Mouse (Mus musculus) lung, embryonic 14.5 days (tissue): Measurements from ENCODE around the gene Gria2. TPM values are rescaled to one million over a fixed set of nuclear protein-coding genes. Genes with fewer than 3 reads are reported as not detected.

Experiments
- ATAC-seq: fragments of 200-750 bp; cut with Nextera tagmentation; 2 replicates; pipeline ENCODE4 v1.8.0; 2017; ENCODE audit warnings: mild to moderate bottlenecking, moderate TSS enrichment, moderate library complexity; ENCODE audit not compliant: insufficient read depth
- DNase-seq: peaks from one replicate; pipeline ENCODE4 v3.0.0-alpha.2; 2015
- H3K27ac ChIP-seq: fragments of 300-500 bp; sonication (generic); 2 replicates; pipeline ENCODE4 v1.5.1; 2014; ENCODE audit warnings: low read depth, mild to moderate bottlenecking, moderate library complexity
- H3K27me3 ChIP-seq: fragments of 300-500 bp; sonication (generic); 2 replicates; pipeline ENCODE4 v1.6.1; 2014; ENCODE audit warnings: low read length, control low read depth; ENCODE audit not compliant: insufficient read depth
- H3K36me3 ChIP-seq: fragments of 300-500 bp; sonication (generic); 2 replicates; pipeline ENCODE4 v1.6.1; 2014; ENCODE audit warnings: control low read depth; ENCODE audit not compliant: insufficient read depth
- H3K4me1 ChIP-seq: fragments of 300-500 bp; sonication (generic); 2 replicates; pipeline ENCODE4 v1.6.1; 2014; ENCODE audit warnings: antibody characterized with exemption, control low read depth; ENCODE audit not compliant: insufficient read depth
- H3K4me2 ChIP-seq: fragments of 300-500 bp; sonication (generic); 2 replicates; pipeline ENCODE4 v1.6.1; 2014; ENCODE audit warnings: mild to moderate bottlenecking
- H3K4me3 ChIP-seq: fragments of 300-500 bp; sonication (generic); 2 replicates; pipeline ENCODE4 v1.5.1; 2014; ENCODE audit warnings: low read depth, low read length
- H3K9ac ChIP-seq: fragments of 300-500 bp; sonication (generic); 2 replicates; pipeline ENCODE4 v1.6.1; 2014
- H3K9me3 ChIP-seq: fragments of 300-500 bp; sonication (generic); 2 replicates; pipeline ENCODE4 v1.6.1; 2016; ENCODE audit warnings: low read depth, low read length, control low read depth
- CTCF ChIP-seq: IDR thresholded peaks from 2 replicates; pipeline ENCODE4 v1.5.1; 2016; ENCODE audit warnings: antibody characterized with exemption, low read depth
- WGBS: fragments of 180-500 bp; shearing (Covaris S2); extraction: QIAGEN DNeasy Blood & Tissue Kit; methylation state at CpG from one replicate; pipeline ENCODE4 v1.1.7; 2014; 5-methylcytosine and 5-hydroxymethylcytosine counted together
- polyA plus RNA-seq: library from polyadenylated mRNA; unstranded; fragments of >200 nt; fragmentation: Nextera tagmentation; extraction: Ambion mirVana; gene quantifications from 2 replicates; pipeline ENCODE4 v1.2.1, GENCODE M21; 2014

Gria2 gene
- polyA plus RNA-seq, 1 experiment from 2014 or later = 0.17 TPM

DNA sequence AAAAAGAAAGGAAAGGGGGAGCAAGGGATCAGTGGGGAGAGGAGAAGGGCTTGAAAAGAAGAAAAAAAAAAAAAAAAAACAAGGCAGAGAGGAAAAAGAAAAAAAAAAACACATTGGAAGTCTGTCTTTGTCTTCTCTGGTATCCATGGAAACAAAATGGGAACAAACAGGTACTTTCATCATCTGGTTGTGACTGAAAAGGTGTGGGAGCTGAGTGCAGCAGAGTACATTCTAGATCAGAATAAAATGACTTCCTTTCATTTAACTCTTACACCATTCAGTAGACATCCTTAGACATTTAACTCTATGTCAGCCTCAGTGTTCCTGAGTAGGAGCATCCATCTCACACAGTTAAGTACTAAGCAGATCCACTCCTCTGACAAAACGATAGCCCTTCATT, 4.7 kb downstream of the Gria2 start:
- peaks cover 27% of the 10 kb centered on the region for H3K27me3 ChIP-seq
- no peaks in the 10 kb centered on the region for H3K36me3 ChIP-seq
- DNase-seq (no peak), ATAC-seq (no peak)
- WGBS = 65% methylated on average over 1 of the region's 1 CpGs
- no peak overlapping the region for H3K4me2 ChIP-seq
- H3K4me1 ChIP-seq = no peaks in the 10 kb centered on the region; the same call in 1 of the 2 replicates
- H3K4me3 ChIP-seq = no peak overlapping the region
- H3K9ac ChIP-seq = no peak overlapping the region
- no peak overlapping the region for H3K27ac ChIP-seq
- H3K9me3 ChIP-seq = no peaks in the 10 kb centered on the region
- TF ChIP-seq CTCF = no peak

DNA sequence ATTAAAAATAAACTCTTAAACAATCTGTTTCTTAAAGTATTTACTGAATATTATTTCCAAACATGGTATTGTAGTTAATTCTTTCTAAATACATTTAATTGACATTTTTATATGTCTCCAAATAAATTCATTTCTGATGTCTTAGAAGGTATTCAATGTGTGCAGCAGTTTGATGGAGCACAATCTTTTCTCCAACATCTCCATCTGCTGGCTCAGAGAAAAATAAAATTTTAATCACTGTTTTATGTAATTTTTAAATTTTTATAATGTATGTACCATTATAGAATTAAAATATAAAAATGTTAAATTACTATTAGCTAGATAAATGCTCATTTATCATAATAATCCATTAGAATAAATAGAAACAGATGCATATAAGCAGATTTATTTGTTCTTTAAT, 5.9 kb downstream of the Gria2 start:
- peaks cover 18% of the 10 kb centered on the region for H3K27me3 ChIP-seq
- H3K9me3 ChIP-seq = no peaks in the 10 kb centered on the region
- no peak overlapping the region for H3K4me2 ChIP-seq
- no peaks in the 10 kb centered on the region for H3K36me3 ChIP-seq
- H3K27ac ChIP-seq = no peak overlapping the region
- no peak overlapping the region for H3K9ac ChIP-seq
- TF ChIP-seq CTCF = no peak
- H3K4me3 ChIP-seq = no peak overlapping the region
- ATAC-seq = no peak
- DNase-seq = no peak
- H3K4me1 ChIP-seq = no peaks in the 10 kb centered on the region; the same call in 1 of the 2 replicates

DNA sequence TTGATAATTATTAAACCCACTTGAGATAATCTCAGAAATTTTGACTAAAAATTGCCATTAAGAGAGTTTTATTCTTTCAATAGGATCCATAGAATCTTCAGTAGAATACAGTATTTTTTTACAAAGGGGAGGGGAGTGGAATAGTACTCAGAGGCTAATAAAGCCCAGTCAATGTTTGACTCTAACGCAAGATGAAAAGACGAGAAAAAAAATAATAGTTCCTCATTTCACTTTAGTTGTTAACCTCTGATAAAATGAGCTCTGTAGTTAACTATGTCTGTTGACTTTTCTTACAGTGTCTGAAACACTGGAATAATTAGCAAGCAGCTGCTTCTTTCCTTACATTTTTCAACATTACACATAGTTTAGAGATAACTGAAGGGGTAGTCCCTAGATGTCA, 7.4 kb downstream of the Gria2 start:
- no peaks in the 10 kb centered on the region for H3K36me3 ChIP-seq
- no peak for ATAC-seq
- peaks cover 3% of the 10 kb centered on the region; the same call in 1 of the 2 replicates for H3K27me3 ChIP-seq
- WGBS = 77% methylated on average over 2 of the region's 2 CpGs
- no peak overlapping the region for H3K27ac ChIP-seq
- no peak overlapping the region for H3K4me2 ChIP-seq
- DNase-seq = no peak
- H3K9me3 ChIP-seq = no peaks in the 10 kb centered on the region
- no peak overlapping the region for H3K4me3 ChIP-seq
- H3K4me1 ChIP-seq = no peaks in the 10 kb centered on the region
- TF ChIP-seq CTCF = no peak
- no peak overlapping the region for H3K9ac ChIP-seq

DNA sequence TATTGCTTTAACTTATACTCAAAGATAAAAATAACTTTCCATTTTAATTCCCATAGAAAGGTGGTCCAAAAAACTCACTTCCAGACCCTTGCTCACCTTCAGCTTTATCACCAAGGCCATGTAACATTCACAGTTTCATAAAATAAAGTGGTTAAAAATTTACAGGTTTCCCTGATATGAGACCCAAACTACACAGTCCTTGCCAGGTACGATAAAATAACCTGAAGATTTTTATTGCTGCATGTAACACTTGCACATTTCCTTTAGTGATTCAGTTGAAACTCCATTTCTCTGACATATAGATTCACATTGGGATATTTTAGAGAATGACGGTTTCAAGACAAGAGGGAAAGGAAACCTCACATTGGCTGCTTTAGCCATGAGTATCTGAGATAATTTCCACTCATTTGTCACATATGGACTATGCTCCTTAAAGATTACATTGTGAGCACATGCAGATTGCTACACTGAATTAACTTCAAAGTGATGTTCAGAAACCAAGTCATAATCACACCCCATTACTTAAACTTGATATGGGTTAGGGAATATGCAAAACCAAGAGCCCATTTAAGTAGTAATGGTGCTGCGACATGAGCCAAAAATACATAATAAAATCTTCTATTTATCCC, 15.4 kb downstream of the Gria2 start:
- Histone ChIP-seq H3K36me3 (no peaks in the 10 kb centered on the region), H3K4me3 (no peak overlapping the region), H3K9ac (no peak overlapping the region), H3K27me3 (no peaks in the 10 kb centered on the region), H3K4me1 (no peaks in the 10 kb centered on the region), H3K9me3 (no peaks in the 10 kb centered on the region), H3K27ac (no peak overlapping the region), H3K4me2 (no peak overlapping the region)
- DNase-seq (no peak), ATAC-seq (no peak)
- TF ChIP-seq CTCF = no peak
- WGBS = 65% methylated on average over 3 of the region's 3 CpGs

DNA sequence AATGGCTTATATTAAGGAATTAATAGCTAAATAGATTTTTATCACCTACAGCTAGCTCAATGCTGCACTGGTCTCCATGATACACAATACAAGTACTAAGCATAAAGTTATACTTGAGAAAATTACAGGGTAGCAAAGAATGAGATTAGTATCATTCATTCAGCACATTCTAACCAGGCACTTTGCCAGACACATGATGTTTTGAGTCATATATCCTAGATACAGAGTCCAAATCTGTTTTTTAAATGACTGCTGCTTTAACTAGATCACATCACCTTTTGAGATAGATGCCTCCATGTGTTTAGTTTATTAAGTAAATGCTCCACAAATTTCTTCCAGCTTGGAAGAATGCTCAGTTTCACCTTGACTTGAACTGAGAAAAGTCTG, 21.5 kb downstream of the Gria2 start:
- H3K9me3 ChIP-seq = no peaks in the 10 kb centered on the region
- H3K27ac ChIP-seq = no peak overlapping the region
- ATAC-seq = no peak
- no peaks in the 10 kb centered on the region for H3K4me1 ChIP-seq
- no peak for DNase-seq
- no peak overlapping the region for H3K4me2 ChIP-seq
- TF ChIP-seq CTCF = no peak
- no peak overlapping the region for H3K9ac ChIP-seq
- no peaks in the 10 kb centered on the region for H3K36me3 ChIP-seq
- no peak overlapping the region for H3K4me3 ChIP-seq
- H3K27me3 ChIP-seq = no peaks in the 10 kb centered on the region

DNA sequence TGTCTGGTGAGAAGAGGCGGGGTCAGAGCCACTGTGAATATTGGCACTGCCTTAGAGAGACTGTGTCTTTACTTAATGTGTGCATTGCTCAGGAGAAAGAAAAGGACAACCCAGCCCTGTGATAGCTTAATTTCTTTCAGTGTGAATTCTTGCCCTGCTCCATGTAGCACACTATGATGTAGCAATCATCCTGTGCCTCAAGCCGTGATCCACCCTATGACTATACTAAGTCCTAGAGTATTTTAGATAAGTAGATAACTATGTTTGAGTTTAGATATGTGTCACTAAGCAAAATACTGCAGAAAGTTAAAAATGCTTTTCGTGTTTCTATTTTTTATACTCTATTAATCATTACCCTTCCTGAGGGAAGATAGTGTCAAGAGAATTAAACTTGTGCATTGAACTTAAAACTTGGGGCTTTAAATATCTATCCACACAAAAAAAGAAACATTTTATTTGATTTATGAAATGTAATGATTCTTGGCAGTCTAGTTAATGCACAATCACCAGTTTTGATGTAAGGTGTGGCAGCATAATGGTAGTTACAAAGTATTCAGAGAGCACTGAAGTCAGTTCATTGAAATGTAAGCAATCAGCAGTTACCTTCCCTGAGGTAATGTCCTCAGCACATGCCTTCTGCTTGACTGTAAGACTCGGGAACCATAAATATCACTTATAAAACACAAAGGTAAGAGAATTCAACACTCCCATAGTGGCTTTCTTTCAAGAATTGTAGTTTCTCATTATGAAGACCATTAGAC, 22.1 kb downstream of the Gria2 start:
- H3K36me3 ChIP-seq = no peaks in the 10 kb centered on the region
- DNase-seq (no peak), ATAC-seq (no peak)
- H3K4me2 ChIP-seq = no peak overlapping the region
- H3K9ac ChIP-seq = no peak overlapping the region
- H3K4me1 ChIP-seq = no peaks in the 10 kb centered on the region
- 69% methylated on average over 4 of the region's 4 CpGs for WGBS
- H3K27ac ChIP-seq = no peak overlapping the region
- H3K4me3 ChIP-seq = no peak overlapping the region
- no peaks in the 10 kb centered on the region for H3K27me3 ChIP-seq
- no peak for TF ChIP-seq CTCF
- H3K9me3 ChIP-seq = no peaks in the 10 kb centered on the region

DNA sequence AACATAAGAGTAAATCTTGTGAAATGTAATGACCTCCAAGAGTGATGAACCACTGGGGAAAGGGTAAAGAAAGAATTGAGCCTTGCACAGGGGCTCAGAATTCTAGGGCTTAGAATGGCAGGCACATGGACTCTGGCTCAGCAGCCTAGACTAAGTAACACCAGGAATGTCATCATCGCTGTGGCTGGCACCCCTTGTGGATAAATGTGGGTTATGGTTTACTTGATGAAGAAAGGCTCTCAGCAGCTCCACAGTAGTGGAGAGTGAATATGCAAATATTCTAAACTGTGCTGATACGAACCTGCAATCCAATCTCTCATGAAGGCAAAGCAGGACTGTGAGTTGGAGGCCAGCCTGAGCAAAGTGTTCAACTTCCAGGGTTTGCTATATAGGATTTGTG, 26.0 kb downstream of the Gria2 start:
- no peak overlapping the region for H3K4me2 ChIP-seq
- H3K9ac ChIP-seq = no peak overlapping the region
- DNase-seq (no peak), ATAC-seq (no peak)
- WGBS = 63% methylated on average over 2 of the region's 2 CpGs
- no peaks in the 10 kb centered on the region for H3K36me3 ChIP-seq
- H3K27ac ChIP-seq = no peak overlapping the region
- H3K9me3 ChIP-seq = no peaks in the 10 kb centered on the region
- H3K4me3 ChIP-seq = no peak overlapping the region
- H3K27me3 ChIP-seq = no peaks in the 10 kb centered on the region
- TF ChIP-seq CTCF = no peak
- H3K4me1 ChIP-seq = no peaks in the 10 kb centered on the region
